Mouse (Mus musculus): ENCODE results near the gene Sval3.

Gene Sval3

GRCm38 (mm10) chr6:41967840-41968239 is at the start of gene Sval3:
Gene Sval3 (plus strand): TSS chr6:41968140.
- no peak for DNase-seq (ENCODE audit: low read depth, low spot score)

DNA sequence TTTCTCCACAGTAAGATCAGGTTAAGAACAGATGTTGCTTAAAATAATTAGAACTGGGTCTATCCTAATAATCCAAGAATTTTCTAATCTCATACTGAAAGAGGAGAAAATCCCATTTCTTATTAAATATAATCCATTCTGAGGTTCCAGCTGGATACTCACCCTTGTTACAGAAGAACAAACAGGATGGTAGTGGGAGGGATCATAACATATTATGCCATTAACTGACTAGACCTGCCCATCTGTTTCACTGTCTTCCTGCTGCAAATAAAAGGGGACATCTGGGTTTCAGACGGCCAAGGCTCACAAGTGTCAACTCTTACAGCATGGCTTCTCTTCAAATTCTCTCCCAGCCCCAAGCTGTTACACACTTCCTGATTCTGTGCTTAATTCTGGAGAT is 16.6 kb upstream of the Sval3 start, which contains the start of gene Sval1:
TSS of gene Sval1 (plus strand) at position 301 of the 400 bp plus-strand sequence.
- DNase-seq (ENCODE audit: low read depth, low spot score): no peak

All from retina, postnatal 7 days (tissue).